Mouse (Mus musculus): ENCODE data around the gene Tpsb2.

Gene Tpsb2

GRCm38 (mm10) chr17:25366005-25366404 is at the start of gene Tpsb2:
Gene Tpsb2, plus strand, starts transcription at chr17:25366305.
- CTCF ChIA-PET = no interaction called here

- CTCF ChIA-PET = no interaction called here
Measured at GRCm38 (mm10) chr17:25318354-25318753, 47.8 kb upstream of the Tpsb2 start, which contains the start of gene Prss29. Gene Prss29, plus strand, starts transcription at chr17:25318654.

- CTCF ChIA-PET = no interaction called here
Measured at GRCm38 (mm10) chr17:25320819-25321218, 45.3 kb upstream of the Tpsb2 start.

- CTCF ChIA-PET = no interaction called here
Measured at GRCm38 (mm10) chr17:25322930-25323329, 43.2 kb upstream of the Tpsb2 start.

GRCm38 (mm10) chr17:25332321-25332720 is 33.8 kb upstream of the Tpsb2 start:
- CTCF ChIA-PET = no interaction called here

- CTCF ChIA-PET = no interaction called here
Measured at GRCm38 (mm10) chr17:25333943-25334342, 32.2 kb upstream of the Tpsb2 start.

- CTCF ChIA-PET = no interaction called here
Measured at GRCm38 (mm10) chr17:25338218-25338617, 27.9 kb upstream of the Tpsb2 start.

GRCm38 (mm10) chr17:25340003-25340402 is 26.1 kb upstream of the Tpsb2 start:
- CTCF ChIA-PET = no interaction called here

GRCm38 (mm10) chr17:25341490-25341889 is 24.6 kb upstream of the Tpsb2 start:
- CTCF ChIA-PET = no interaction called here

GRCm38 (mm10) chr17:25345462-25345861 is 20.6 kb upstream of the Tpsb2 start, which contains the start of gene Tpsab1:
Gene Tpsab1, minus strand, starts transcription at chr17:25345562.
- CTCF ChIA-PET = no interaction called here

GRCm38 (mm10) chr17:25361291-25361690 is 4.8 kb upstream of the Tpsb2 start:
- CTCF ChIA-PET = no interaction called here

GRCm38 (mm10) chr17:25363726-25364125 is 2.4 kb upstream of the Tpsb2 start:
- CTCF ChIA-PET = no interaction called here

GRCm38 (mm10) chr17:25368973-25369372 is 2.9 kb downstream of the Tpsb2 start, which contains the start of gene Tpsg1:
Gene Tpsg1, plus strand, starts transcription at chr17:25369273.
- CTCF ChIA-PET = no interaction called here

- CTCF ChIA-PET = no interaction called here
Measured at GRCm38 (mm10) chr17:25372491-25372890, 6.4 kb downstream of the Tpsb2 start.

- CTCF ChIA-PET = no interaction called here
Measured at GRCm38 (mm10) chr17:25374011-25374410, 7.9 kb downstream of the Tpsb2 start.

GRCm38 (mm10) chr17:25394526-25394925 is 28.4 kb downstream of the Tpsb2 start:
- CTCF ChIA-PET = no interaction called here

GRCm38 (mm10) chr17:25397804-25398519 is 31.9 kb downstream of the Tpsb2 start:
- CTCF ChIA-PET = interaction anchor here (0.6 to 0.8 kb wide), 2 partner anchors 73 to 314 kb away, joined by 5 to 7 read pairs; no protein-coding TSS in a partner anchor

- CTCF ChIA-PET = interaction anchor here (0.6 to 0.8 kb wide), 2 partner anchors 73 to 313 kb away, joined by 5 to 7 read pairs; no protein-coding TSS in a partner anchor
Measured at GRCm38 (mm10) chr17:25398520-25398838, 32.4 kb downstream of the Tpsb2 start.

GRCm38 (mm10) chr17:25400443-25400842 is 34.3 kb downstream of the Tpsb2 start:
- CTCF ChIA-PET = no interaction called here

GRCm38 (mm10) chr17:25401491-25401890 is 35.4 kb downstream of the Tpsb2 start:
- CTCF ChIA-PET = no interaction called here

GRCm38 (mm10) chr17:25402224-25402623 is 36.1 kb downstream of the Tpsb2 start:
- CTCF ChIA-PET = no interaction called here

- CTCF ChIA-PET = interaction anchor here (0.5 kb wide), 1 partner anchor 698 kb away, joined by 5 read pairs; no protein-coding TSS in a partner anchor
Measured at GRCm38 (mm10) chr17:25404190-25404589, 38.1 kb downstream of the Tpsb2 start.

- CTCF ChIA-PET = no interaction called here
Measured at GRCm38 (mm10) chr17:25405224-25405895, 39.3 kb downstream of the Tpsb2 start.

Data from spleen, embryonic (tissue).